Mouse (Mus musculus) lung, postnatal 25 days (tissue): Measurements from ENCODE around the gene Cldn9.
A peak's percentile ranks its signal among the peaks of the same experiment; 100 is the strongest.

Source experiments
- DNase-seq: peaks from one replicate; pipeline ENCODE4 v3.0.0; 2022; ENCODE audit warnings: low spot score

Gene Cldn9

GRCm38 (mm10) chr17:23683856-23684672 is at the start of gene Cldn9:
Cldn9 (minus strand) TSS chr17:23684026.
- no peak for DNase-seq

GRCm38 (mm10) chr17:23730441-23730840 is 46.6 kb upstream of the Cldn9 start:
- no peak for DNase-seq

GRCm38 (mm10) chr17:23726758-23727142 is 42.9 kb upstream of the Cldn9 start:
- DNase-seq: peak; percentile 81

GRCm38 (mm10) chr17:23725999-23726757 is 42.4 kb upstream of the Cldn9 start, which contains the start of gene Pkmyt1:
Pkmyt1 (plus strand) TSS chr17:23726336.
- DNase-seq: peak; percentile 95

GRCm38 (mm10) chr17:23725477-23725876 is 41.7 kb upstream of the Cldn9 start:
- DNase-seq: no peak

- DNase-seq: no peak
Observed at GRCm38 (mm10) chr17:23722376-23723125, 38.7 kb upstream of the Cldn9 start, which contains the start of gene 1520401A03Rik. 1520401A03Rik (minus strand) TSS chr17:23722783.

- DNase-seq: no peak
Observed at GRCm38 (mm10) chr17:23721886-23722285, 38.1 kb upstream of the Cldn9 start.

- DNase-seq: no peak
Observed at GRCm38 (mm10) chr17:23719455-23719854, 35.6 kb upstream of the Cldn9 start.

- DNase-seq: no peak
Observed at GRCm38 (mm10) chr17:23717003-23717402, 33.2 kb upstream of the Cldn9 start.

- DNase-seq: peak; percentile 69
Observed at GRCm38 (mm10) chr17:23706212-23706611, 22.4 kb upstream of the Cldn9 start.

- no peak for DNase-seq
Observed at GRCm38 (mm10) chr17:23705525-23706104, 21.8 kb upstream of the Cldn9 start.

- no peak for DNase-seq
Observed at GRCm38 (mm10) chr17:23704741-23705140, 20.9 kb upstream of the Cldn9 start.

- DNase-seq: no peak
Observed at GRCm38 (mm10) chr17:23703301-23703700, 19.5 kb upstream of the Cldn9 start.

- DNase-seq: peak; percentile 93
Observed at GRCm38 (mm10) chr17:23700079-23700478, 16.3 kb upstream of the Cldn9 start.

- peak; percentile 37 for DNase-seq
Observed at GRCm38 (mm10) chr17:23699131-23700077, 15.6 kb upstream of the Cldn9 start.

- no peak for DNase-seq
Observed at GRCm38 (mm10) chr17:23695801-23696200, 12.0 kb upstream of the Cldn9 start.

GRCm38 (mm10) chr17:23694491-23694890 is 10.7 kb upstream of the Cldn9 start:
- DNase-seq: no peak

GRCm38 (mm10) chr17:23683226-23683625 is 600 bp downstream of the Cldn9 start:
- DNase-seq: no peak

GRCm38 (mm10) chr17:23682530-23682929 is 1.3 kb downstream of the Cldn9 start:
- DNase-seq: no peak

GRCm38 (mm10) chr17:23682092-23682491 is 1.7 kb downstream of the Cldn9 start:
- DNase-seq: no peak

GRCm38 (mm10) chr17:23681086-23681485 is 2.7 kb downstream of the Cldn9 start:
- DNase-seq: no peak
